Mouse (Mus musculus): Measurements from ENCODE around the gene Vwa3a.

DNA sequence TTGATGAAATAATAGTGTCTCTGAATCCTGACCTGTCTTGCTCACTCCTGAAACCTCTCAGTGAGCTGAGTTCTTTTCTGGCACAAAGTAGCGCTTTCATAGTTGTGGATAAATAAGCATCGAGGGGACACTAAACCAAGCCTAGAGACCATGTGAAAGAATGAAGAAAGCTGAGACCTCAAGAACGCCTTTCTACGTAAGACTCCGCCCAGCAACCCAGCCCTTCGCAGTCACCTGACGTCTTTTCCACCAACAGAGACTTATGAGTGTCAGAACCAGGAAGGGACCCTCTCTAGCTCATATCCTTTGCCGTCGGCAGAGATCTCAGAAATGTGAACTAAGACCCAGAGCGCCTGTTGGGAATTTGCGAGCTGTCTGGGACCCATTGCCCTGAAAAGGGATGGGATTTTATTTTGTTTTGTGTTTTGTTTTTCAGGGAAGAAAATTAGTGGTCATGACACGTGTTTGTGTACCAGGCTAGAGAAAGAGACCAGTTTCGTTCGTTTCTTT, 95.8 kb downstream of the Vwa3a start:
- no peak for TF ChIP-seq POLR2A (IDR thresholded peaks at IDR 0.05; ENCODE audit: low read depth, low read length)
- no peak for TF ChIP-seq CTCF (conservative IDR thresholded peaks at IDR 0.05; ENCODE audit: insufficient read depth, insufficient read length, low read depth, low read length)
